Mouse (Mus musculus) erythroblast, embryonic 14.5 days (primary cell): ENCODE measurements around the gene Tnrc6c.

Source experiments
- GATA1 ChIP-seq: IDR thresholded peaks from 2 replicates; pipeline ENCODE4 v1.6.1; 2012; ENCODE audit warnings: low read length, inconsistent platforms, mixed read lengths
- TAL1 ChIP-seq: IDR thresholded peaks from 3 replicates; pipeline ENCODE4 v1.6.1; 2012; ENCODE audit warnings: low read length, inconsistent platforms, mixed read lengths

- no peak for TF ChIP-seq GATA1
- no peak for TF ChIP-seq TAL1
Observed at GRCm38 (mm10) chr11:117770407-117770806, 116.3 kb downstream of the Tnrc6c start.
